Mouse (Mus musculus) heart, embryonic 10.5 days (tissue): ENCODE measurements around the gene Gstt3. TPM values are rescaled to one million over a fixed set of nuclear protein-coding genes. Genes with fewer than 3 reads are reported as not detected.

ENCODE experiments used
- DNase-seq: peaks from one replicate; pipeline ENCODE4 v3.0.0-alpha.2; 2017; ENCODE audit warnings: low spot score
- H3K27ac ChIP-seq: fragments of 300-500 bp; sonication (generic); 2 replicates; pipeline ENCODE4 v1.5.1; 2016; ENCODE audit warnings: mild to moderate bottlenecking
- H3K27me3 ChIP-seq: fragments of 300-500 bp; sonication (generic); 2 replicates; pipeline ENCODE4 v1.6.1; 2016; ENCODE audit warnings: mild to moderate bottlenecking; ENCODE audit not compliant: poor library complexity, insufficient read depth, severe bottlenecking
- H3K36me3 ChIP-seq: fragments of 300-500 bp; sonication (generic); 2 replicates; pipeline ENCODE4 v1.6.1; 2016; ENCODE audit warnings: mild to moderate bottlenecking, moderate library complexity
- H3K4me1 ChIP-seq: fragments of 300-500 bp; sonication (generic); 2 replicates; pipeline ENCODE4 v1.6.1; 2016; ENCODE audit warnings: mild to moderate bottlenecking
- H3K4me3 ChIP-seq: fragments of 300-500 bp; sonication (generic); 2 replicates; pipeline ENCODE4 v1.5.1; 2016; ENCODE audit warnings: mild to moderate bottlenecking, moderate library complexity
- H3K9me3 ChIP-seq: fragments of 300-500 bp; sonication (generic); 2 replicates; pipeline ENCODE4 v1.6.1; 2016; ENCODE audit warnings: mild to moderate bottlenecking, moderate library complexity
- WGBS: fragments of 180-500 bp; shearing (Covaris S2); methylation state at CpG from one replicate; pipeline ENCODE4 v1.1.7; 2016; 5-methylcytosine and 5-hydroxymethylcytosine counted together
- polyA plus RNA-seq: library from polyadenylated mRNA; unstranded; fragments of >200 nt; fragmentation: Nextera tagmentation; extraction: Ambion mirVana; gene quantifications from 2 replicates; pipeline ENCODE4 v1.2.1, GENCODE M21; 2016

The Gstt3 gene
- polyA plus RNA-seq, 1 experiment from 2014 or later, result 4.2 TPM

DNA sequence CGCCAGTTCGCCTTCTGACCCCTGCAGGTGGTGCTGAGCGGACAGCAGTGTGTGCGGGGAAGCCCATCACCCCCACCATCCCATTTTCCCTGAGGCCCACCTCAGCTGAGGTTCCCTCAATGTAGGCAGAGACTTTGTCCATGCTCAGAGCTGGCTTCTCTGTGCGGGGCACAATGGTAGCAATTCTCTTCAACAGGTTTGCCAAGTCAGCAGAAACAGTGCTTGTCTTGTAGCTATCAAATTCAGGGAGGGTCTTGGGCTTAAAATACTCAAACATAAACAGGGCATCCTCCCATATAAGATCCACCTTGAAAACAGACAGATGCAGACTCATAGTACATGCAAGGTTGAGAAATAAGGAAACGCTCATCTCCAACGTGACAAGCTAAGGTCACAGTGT is 55.8 kb downstream of the Gstt3 start:
- DNase-seq, result no peak
- no peak overlapping the region for H3K4me3 ChIP-seq
- peaks cover 97% of the 10 kb centered on the region for H3K36me3 ChIP-seq
- no peaks in the 10 kb centered on the region for H3K27me3 ChIP-seq
- no peak overlapping the region for H3K27ac ChIP-seq
- 90% methylated on average over 7 of the region's 7 CpGs for WGBS
- no peaks in the 10 kb centered on the region for H3K4me1 ChIP-seq
- no peaks in the 10 kb centered on the region for H3K9me3 ChIP-seq

Other genes with a start within 250 kb of the Gstt3 start
- 0.78 and 1.1 TPM in 2 replicates for gene Lrrc75b, start 221.1 kb downstream of the Gstt3 start, polyA plus RNA-seq
- gene Ggt1, start 219.8 kb downstream of the Gstt3 start, polyA plus RNA-seq, result 0.27 and 1.9 TPM in 2 replicates
- gene Ggt5, start 192.1 kb downstream of the Gstt3 start, polyA plus RNA-seq, result 1.4 and 4.9 TPM in 2 replicates
- gene Susd2, start 137.4 kb downstream of the Gstt3 start, polyA plus RNA-seq, result 1.3 and 1.4 TPM in 2 replicates
- 20.0 and 24.0 TPM in 2 replicates for gene Cabin1, start 17.1 kb downstream of the Gstt3 start, polyA plus RNA-seq
- 51.9 and 108 TPM in 2 replicates for gene Ddt, start 8.0 kb downstream of the Gstt3 start, polyA plus RNA-seq
- gene Gm20441, start 460 bp downstream of the Gstt3 start, polyA plus RNA-seq, result not detected in 2 replicates
- gene Gstt1, start 17.2 kb upstream of the Gstt3 start, polyA plus RNA-seq, result 5.1 and 17.3 TPM in 2 replicates
- not detected in 2 replicates for gene Gstt4, start 41.1 kb upstream of the Gstt3 start, polyA plus RNA-seq
- 8.7 and 11.4 TPM in 2 replicates for gene Gstt2, start 56.0 kb upstream of the Gstt3 start, polyA plus RNA-seq
- 3,089 and 3,244 TPM in 2 replicates for gene Mif, start 78.8 kb upstream of the Gstt3 start, polyA plus RNA-seq
- 3.1 and 5.0 TPM in 2 replicates for gene Derl3, start 112.0 kb upstream of the Gstt3 start, polyA plus RNA-seq
- gene Smarcb1, start 140.2 kb upstream of the Gstt3 start, polyA plus RNA-seq, result 157 and 204 TPM in 2 replicates
- gene Chchd10, start 151.7 kb upstream of the Gstt3 start, polyA plus RNA-seq, result 333 and 524 TPM in 2 replicates
- gene Mmp11, start 155.1 kb upstream of the Gstt3 start, polyA plus RNA-seq, result 19.4 and 39.0 TPM in 2 replicates
- gene Gm867, start 159.3 kb upstream of the Gstt3 start, polyA plus RNA-seq, result 0.39 and 0.76 TPM in 2 replicates
- gene Vpreb3, start 161.6 kb upstream of the Gstt3 start, polyA plus RNA-seq, result 0.74 and 0.83 TPM in 2 replicates
- gene Gm5134, start 173.1 kb upstream of the Gstt3 start, polyA plus RNA-seq, result 0.12 TPM in 1 of 2 replicates, not detected in the other